Mouse (Mus musculus): ENCODE data around the gene Il31ra. TPM values are rescaled to one million over a fixed set of nuclear protein-coding genes. Genes with fewer than 3 reads are reported as not detected.

The Il31ra gene
- polyA plus RNA-seq, 1 experiment from 2014 or later = 0.25 TPM

DNA sequence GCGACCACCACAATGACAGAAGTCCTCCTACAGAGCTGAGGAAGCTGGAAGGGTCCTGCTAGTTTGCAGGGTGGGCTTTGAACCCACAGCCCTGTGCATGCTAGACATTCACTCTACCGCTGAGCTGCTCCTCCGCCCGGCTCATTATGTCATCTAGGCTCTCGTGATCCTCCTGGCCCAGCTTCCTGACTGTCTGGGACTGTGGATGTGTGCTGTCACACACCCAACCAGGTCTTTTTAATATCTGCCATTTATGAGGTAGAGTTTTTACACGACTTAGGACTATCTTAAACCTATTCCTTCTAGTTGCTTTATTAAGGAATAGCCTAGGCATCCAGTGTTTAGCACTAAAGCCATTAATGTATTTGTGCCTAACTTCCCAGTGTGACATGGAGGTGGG lies 88.7 kb downstream of the Il31ra start:
- Histone ChIP-seq H3K27me3 (no peaks in the 10 kb centered on the region), H3K4me1 (no peaks in the 10 kb centered on the region), H3K9me3 (no peaks in the 10 kb centered on the region), H3K36me3 (peaks cover 65% of the 10 kb centered on the region), H3K4me2 (no peak overlapping the region), H3K9ac (no peak overlapping the region), H3K4me3 (no peak overlapping the region), H3K27ac (0 out of 2 replicates have a peak overlapping the region, but pooled peaks have one; percentile 22)
- ATAC-seq (ENCODE audit: insufficient number of reproducible peaks, insufficient read depth, low FRiP score, low TSS enrichment, low read depth) = no peak
- 85% methylated on average over 6 of the region's 6 CpGs for WGBS

DNA sequence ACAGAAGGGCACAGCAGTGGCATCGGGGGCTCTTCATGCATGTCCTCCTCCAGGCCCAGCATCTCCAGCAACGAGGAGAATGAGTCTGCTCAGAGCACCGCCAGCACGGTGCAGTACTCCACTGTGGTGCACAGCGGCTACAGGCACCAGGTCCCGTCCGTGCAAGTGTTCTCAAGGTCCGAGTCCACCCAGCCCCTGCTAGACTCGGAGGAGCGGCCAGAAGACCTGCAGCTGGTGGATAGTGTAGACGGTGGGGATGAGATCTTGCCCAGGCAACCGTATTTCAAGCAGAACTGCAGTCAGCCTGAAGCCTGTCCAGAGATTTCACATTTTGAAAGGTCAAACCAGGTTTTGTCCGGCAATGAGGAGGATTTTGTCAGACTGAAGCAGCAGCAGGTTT lies 90.3 kb downstream of the Il31ra start:
- Histone ChIP-seq H3K4me3 (no peak overlapping the region), H3K27ac (no peak overlapping the region), H3K9me3 (no peaks in the 10 kb centered on the region), H3K9ac (no peak overlapping the region), H3K4me1 (no peaks in the 10 kb centered on the region), H3K27me3 (no peaks in the 10 kb centered on the region), H3K4me2 (no peak overlapping the region), H3K36me3 (peaks cover 79% of the 10 kb centered on the region)
- WGBS = 95% methylated on average over 13 of the region's 13 CpGs
- ATAC-seq (ENCODE audit: insufficient number of reproducible peaks, insufficient read depth, low FRiP score, low TSS enrichment, low read depth) = no peak

DNA sequence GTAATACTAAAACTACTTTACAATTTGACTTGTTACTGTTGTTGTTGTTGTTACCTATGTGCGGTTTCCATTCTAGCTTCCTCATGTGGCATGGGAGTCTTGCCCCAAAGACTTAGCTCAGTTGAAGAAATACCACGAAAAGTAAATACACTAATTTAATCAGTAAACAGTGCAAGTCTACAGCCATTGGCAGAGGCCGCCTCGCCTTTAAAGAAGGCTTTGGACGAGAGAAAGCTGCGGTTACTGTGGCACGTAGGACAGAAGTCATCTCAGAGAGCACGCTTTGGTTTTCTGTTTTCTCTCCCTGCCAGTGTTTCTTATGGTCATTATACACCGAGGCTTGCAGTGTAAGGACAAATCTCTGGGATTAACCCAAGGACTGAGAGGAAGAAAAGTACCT lies 93.7 kb downstream of the Il31ra start:
- Histone ChIP-seq H3K27me3 (no peaks in the 10 kb centered on the region), H3K4me2 (no peak overlapping the region), H3K4me3 (no peak overlapping the region), H3K9ac (no peak overlapping the region), H3K4me1 (no peaks in the 10 kb centered on the region), H3K36me3 (peaks cover 86% of the 10 kb centered on the region), H3K9me3 (no peaks in the 10 kb centered on the region), H3K27ac (no peak overlapping the region)
- ATAC-seq (ENCODE audit: insufficient number of reproducible peaks, insufficient read depth, low FRiP score, low TSS enrichment, low read depth) = no peak
- WGBS = 82% methylated on average over 9 of the region's 9 CpGs

DNA sequence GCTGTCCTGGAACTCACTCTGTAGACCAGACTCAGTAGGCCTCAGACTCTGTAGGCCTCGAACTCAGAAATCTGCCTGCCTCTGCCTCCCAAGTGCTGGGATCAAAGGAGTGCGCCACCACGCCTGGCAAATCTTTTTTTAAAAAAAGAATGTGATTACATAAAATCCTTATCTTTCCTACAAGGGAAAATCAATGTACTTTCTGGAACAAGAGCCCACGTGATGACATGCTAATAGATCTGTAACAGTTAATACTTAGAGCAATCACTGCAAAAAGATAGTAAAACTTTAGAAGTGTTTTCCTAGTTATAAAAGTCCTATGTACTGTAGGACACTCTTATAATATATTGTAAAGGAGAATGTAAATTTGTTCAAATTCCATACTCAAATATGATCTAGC lies 94.1 kb downstream of the Il31ra start:
- no peaks in the 10 kb centered on the region for H3K4me1 ChIP-seq
- peaks cover 86% of the 10 kb centered on the region for H3K36me3 ChIP-seq
- no peak overlapping the region for H3K4me2 ChIP-seq
- no peak overlapping the region for H3K27ac ChIP-seq
- 96% methylated on average over 4 of the region's 4 CpGs for WGBS
- H3K27me3 ChIP-seq = no peaks in the 10 kb centered on the region
- no peaks in the 10 kb centered on the region for H3K9me3 ChIP-seq
- ATAC-seq (ENCODE audit: insufficient number of reproducible peaks, insufficient read depth, low FRiP score, low TSS enrichment, low read depth) = no peak
- no peak overlapping the region for H3K9ac ChIP-seq
- H3K4me3 ChIP-seq = no peak overlapping the region

DNA sequence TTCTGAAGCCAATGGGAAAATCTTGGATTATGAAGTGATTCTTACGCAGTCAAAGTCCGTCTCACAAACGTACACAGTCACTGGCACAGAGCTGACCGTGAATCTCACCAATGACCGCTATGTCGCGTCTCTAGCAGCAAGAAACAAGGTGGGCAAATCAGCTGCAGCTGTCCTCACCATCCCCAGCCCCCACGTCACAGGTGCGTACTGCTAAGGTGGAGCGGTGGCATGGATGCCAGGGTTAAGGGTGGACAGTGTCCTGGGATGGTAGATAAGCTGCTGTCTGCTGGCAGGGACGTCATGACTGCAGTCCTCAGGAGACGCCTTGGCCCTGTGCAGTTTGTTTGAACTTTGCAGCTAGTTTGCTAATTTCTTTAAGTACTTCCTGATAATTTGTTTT lies 99.6 kb downstream of the Il31ra start:
- WGBS = 92% methylated on average over 12 of the region's 12 CpGs
- Histone ChIP-seq H3K9me3 (no peaks in the 10 kb centered on the region), H3K4me2 (no peak overlapping the region), H3K9ac (no peak overlapping the region), H3K4me3 (no peak overlapping the region), H3K27me3 (no peaks in the 10 kb centered on the region), H3K27ac (no peak overlapping the region), H3K36me3 (peaks cover 81% of the 10 kb centered on the region), H3K4me1 (no peaks in the 10 kb centered on the region)
- ATAC-seq (ENCODE audit: insufficient number of reproducible peaks, insufficient read depth, low FRiP score, low TSS enrichment, low read depth) = no peak

DNA sequence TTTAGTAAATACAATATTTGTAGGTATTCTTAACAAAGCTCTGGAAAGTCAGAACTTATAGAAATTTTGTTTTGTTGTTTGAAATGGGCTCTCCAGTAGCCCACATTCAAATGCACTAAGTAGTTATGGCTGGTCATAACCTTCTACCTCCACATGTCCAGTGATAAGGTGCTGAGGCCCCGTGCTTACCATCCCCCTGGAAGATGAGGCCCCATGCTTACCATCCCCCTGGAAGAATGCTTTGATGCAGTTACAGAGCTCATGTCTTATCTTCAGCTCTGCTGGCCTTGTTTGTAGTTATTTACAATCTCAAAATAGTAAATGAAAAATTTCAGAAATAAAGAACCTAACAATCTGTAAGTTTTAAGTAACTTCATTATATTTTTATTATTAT lies 101.9 kb downstream of the Il31ra start:
- WGBS = 83% methylated on average over 1 of the region's 1 CpGs
- peaks cover 64% of the 10 kb centered on the region for H3K36me3 ChIP-seq

DNA sequence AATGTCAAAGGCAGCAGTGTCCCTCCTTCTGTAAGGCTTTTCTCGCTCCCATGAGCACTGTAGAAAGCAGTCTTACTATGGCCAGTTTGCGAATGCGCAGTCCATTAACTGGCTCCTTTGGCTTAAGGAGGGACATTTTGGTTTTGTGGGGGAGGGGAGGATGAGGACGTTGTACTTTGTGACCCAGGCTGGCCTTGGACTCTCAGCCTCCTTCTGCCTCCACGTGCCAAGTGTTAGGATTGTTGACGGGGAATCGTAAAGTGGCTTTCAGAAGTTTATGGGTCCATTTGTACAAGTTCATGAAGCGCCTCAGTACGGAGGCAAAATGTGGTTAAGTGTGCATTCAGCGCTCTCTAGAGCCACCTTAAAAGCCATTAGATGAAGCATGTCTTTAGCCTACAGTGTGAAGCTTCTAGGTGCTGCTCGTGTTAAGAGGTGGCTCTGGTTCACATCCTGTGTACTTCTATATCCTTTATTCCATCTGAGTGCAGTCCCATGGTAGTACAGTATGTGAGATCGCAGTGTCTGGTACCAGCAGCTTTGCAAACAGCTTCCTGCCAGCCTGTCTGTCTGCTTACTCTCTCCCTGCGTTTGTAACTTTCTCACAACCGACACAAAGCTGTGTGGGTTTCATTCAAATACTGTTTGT lies 102.4 kb downstream of the Il31ra start:
- no peak overlapping the region for H3K4me2 ChIP-seq
- peaks cover 5% of the 10 kb centered on the region; the same call in 1 of the 2 replicates for H3K4me1 ChIP-seq
- no peak overlapping the region for H3K27ac ChIP-seq
- no peak overlapping the region for H3K9ac ChIP-seq
- H3K36me3 ChIP-seq = peaks cover 61% of the 10 kb centered on the region
- ATAC-seq (ENCODE audit: insufficient number of reproducible peaks, insufficient read depth, low FRiP score, low TSS enrichment, low read depth) = no peak
- WGBS = 90% methylated on average over 14 of the region's 14 CpGs
- H3K27me3 ChIP-seq = no peaks in the 10 kb centered on the region
- no peaks in the 10 kb centered on the region for H3K9me3 ChIP-seq
- no peak overlapping the region for H3K4me3 ChIP-seq

More for the DNA sequence above, 101.9 kb downstream of the Il31ra start:
- ATAC-seq (ENCODE audit: insufficient number of reproducible peaks, insufficient read depth, low FRiP score, low TSS enrichment, low read depth) = no peak
- Histone ChIP-seq H3K4me3 (no peak overlapping the region), H3K4me1 (peaks cover 5% of the 10 kb centered on the region; the same call in 1 of the 2 replicates), H3K4me2 (no peak overlapping the region), H3K27ac (no peak overlapping the region), H3K9me3 (no peaks in the 10 kb centered on the region), H3K27me3 (no peaks in the 10 kb centered on the region), H3K9ac (no peak overlapping the region)

DNA sequence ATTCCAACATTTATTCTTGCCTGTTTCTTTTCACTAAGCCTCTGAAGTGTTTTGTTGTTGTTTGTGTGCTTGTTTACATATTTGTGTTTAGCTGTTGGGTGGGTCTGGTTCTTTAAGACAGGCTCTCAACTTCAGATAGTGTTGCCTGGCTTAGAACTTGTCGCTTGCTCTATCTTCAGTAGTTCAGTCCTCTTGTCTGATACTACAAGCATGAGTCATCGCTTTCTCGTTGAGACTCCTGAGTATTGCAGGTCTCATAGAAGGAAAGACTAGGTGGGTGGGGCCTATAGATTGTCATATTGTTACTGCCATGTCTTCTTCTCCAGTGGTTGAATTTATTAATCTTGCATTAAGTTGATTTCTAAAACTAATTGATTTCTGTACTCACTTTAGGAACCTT lies 104.1 kb downstream of the Il31ra start:
- ATAC-seq (ENCODE audit: insufficient number of reproducible peaks, insufficient read depth, low FRiP score, low TSS enrichment, low read depth) = no peak
- H3K27ac ChIP-seq = no peak overlapping the region
- H3K9ac ChIP-seq = no peak overlapping the region
- no peak overlapping the region for H3K4me2 ChIP-seq
- peaks cover 5% of the 10 kb centered on the region; the same call in 1 of the 2 replicates for H3K4me1 ChIP-seq
- H3K4me3 ChIP-seq = no peak overlapping the region
- 94% methylated on average over 3 of the region's 3 CpGs for WGBS
- no peaks in the 10 kb centered on the region for H3K27me3 ChIP-seq
- peaks cover 63% of the 10 kb centered on the region for H3K36me3 ChIP-seq
- no peaks in the 10 kb centered on the region for H3K9me3 ChIP-seq

DNA sequence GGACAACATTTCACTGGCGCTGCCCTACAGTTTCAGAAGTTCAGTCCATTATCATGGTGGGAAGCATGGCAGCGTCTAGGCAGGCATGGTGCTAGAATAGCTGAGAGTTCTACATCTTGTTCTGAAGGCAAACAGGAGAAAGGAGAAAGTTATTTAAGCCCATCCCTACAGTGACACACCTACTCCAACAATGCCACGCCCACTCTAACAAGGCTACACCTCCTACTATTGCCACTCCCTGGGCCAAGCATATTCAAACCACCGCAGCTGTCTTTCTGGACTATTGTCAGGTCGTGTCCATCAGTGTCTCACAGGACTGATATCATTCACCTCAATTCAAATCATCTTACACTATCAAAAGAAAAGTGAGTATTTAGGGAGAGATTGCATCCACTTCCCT lies 107.5 kb downstream of the Il31ra start:
- peaks cover 5% of the 10 kb centered on the region; the same call in 1 of the 2 replicates for H3K4me1 ChIP-seq
- no peak overlapping the region for H3K9ac ChIP-seq
- 93% methylated on average over 5 of the region's 5 CpGs for WGBS
- no peaks in the 10 kb centered on the region for H3K27me3 ChIP-seq
- H3K4me3 ChIP-seq = no peak overlapping the region
- ATAC-seq (ENCODE audit: insufficient number of reproducible peaks, insufficient read depth, low FRiP score, low TSS enrichment, low read depth) = no peak
- no peak overlapping the region for H3K4me2 ChIP-seq
- no peaks in the 10 kb centered on the region for H3K9me3 ChIP-seq
- H3K36me3 ChIP-seq = peaks cover 69% of the 10 kb centered on the region
- no peak overlapping the region for H3K27ac ChIP-seq

DNA sequence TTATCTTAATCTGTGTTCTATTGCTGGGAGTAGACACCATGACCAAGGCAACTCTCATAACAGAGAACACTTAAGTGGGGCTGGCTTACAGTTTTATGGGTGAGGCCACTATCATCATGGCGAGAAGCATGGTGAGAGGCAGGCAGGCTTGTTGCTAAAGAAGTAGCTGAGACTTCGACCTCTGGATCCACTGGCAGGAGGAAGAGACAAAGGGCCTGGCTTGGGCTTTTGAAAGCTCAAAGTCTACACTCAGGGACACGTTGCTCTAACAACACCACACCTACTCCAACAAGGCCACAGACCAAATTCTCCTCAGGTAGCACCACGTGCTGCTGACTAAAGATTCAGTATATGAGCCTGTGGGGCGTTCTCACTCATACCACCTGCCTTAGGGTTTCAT lies 107.9 kb downstream of the Il31ra start:
- no peaks in the 10 kb centered on the region for H3K27me3 ChIP-seq
- no peaks in the 10 kb centered on the region for H3K9me3 ChIP-seq
- 98% methylated on average over 5 of the region's 5 CpGs for WGBS
- no peak overlapping the region for H3K4me2 ChIP-seq
- peaks cover 5% of the 10 kb centered on the region; the same call in 1 of the 2 replicates for H3K4me1 ChIP-seq
- H3K27ac ChIP-seq = no peak overlapping the region
- no peak overlapping the region for H3K9ac ChIP-seq
- peaks cover 69% of the 10 kb centered on the region for H3K36me3 ChIP-seq
- no peak for ATAC-seq (ENCODE audit: insufficient number of reproducible peaks, insufficient read depth, low FRiP score, low TSS enrichment, low read depth)
- H3K4me3 ChIP-seq = no peak overlapping the region

DNA sequence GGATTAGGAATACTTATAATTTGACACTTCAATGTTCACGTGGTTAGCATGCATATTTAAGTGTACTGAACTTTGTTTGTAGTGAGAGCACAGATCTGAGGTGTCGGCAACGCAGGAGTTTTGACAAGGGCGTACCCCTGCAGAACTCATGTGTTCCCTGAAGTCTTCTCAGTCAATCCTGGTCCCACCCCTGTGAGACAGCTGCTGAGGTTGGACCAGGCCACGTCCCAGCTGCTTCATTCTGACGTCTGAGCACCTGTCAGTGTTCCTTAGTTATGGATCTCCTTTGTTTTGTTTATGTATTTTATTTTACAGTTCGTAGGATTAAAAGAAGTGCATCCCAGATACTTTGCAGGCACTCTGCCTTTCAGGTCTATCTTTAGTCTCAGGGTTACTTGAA lies 111.1 kb downstream of the Il31ra start:
- no peak overlapping the region for H3K4me2 ChIP-seq
- peaks cover 63% of the 10 kb centered on the region for H3K36me3 ChIP-seq
- H3K4me1 ChIP-seq = no peaks in the 10 kb centered on the region
- no peaks in the 10 kb centered on the region for H3K9me3 ChIP-seq
- no peaks in the 10 kb centered on the region for H3K27me3 ChIP-seq
- ATAC-seq (ENCODE audit: insufficient number of reproducible peaks, insufficient read depth, low FRiP score, low TSS enrichment, low read depth) = no peak
- 83% methylated on average over 7 of the region's 7 CpGs for WGBS
- H3K9ac ChIP-seq = no peak overlapping the region
- H3K27ac ChIP-seq = no peak overlapping the region
- H3K4me3 ChIP-seq = no peak overlapping the region

DNA sequence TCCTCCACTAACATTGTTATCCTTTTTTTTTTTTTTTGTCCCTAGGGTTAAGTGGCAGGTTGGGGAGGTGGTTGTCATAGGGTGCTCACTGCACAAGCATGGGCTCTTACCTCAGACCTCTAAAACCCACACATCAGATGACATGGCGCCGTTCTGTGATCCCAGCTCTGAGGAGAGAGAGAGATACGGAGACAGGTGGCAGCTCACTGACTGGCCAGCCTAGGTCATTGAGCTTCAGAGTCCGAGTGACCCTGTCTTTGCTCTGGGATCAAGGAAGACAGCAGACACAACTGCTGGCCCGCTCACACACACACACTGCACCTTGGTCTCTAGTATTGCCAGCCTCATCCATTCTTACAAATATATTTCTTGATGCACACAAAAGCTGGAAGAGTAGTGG lies 111.6 kb downstream of the Il31ra start:
- Histone ChIP-seq H3K4me2 (no peak overlapping the region), H3K9me3 (no peaks in the 10 kb centered on the region), H3K9ac (no peak overlapping the region), H3K4me3 (no peak overlapping the region), H3K4me1 (no peaks in the 10 kb centered on the region), H3K27ac (no peak overlapping the region), H3K36me3 (peaks cover 65% of the 10 kb centered on the region), H3K27me3 (no peaks in the 10 kb centered on the region)
- 91% methylated on average over 5 of the region's 5 CpGs for WGBS
- ATAC-seq (ENCODE audit: insufficient number of reproducible peaks, insufficient read depth, low FRiP score, low TSS enrichment, low read depth) = no peak

Data from embryonic facial prominence, embryonic 13.5 days (tissue).